Mouse (Mus musculus) kidney, adult 2 months (tissue): ENCODE results near the gene Cd33.

Source experiments
- CTCF ChIP-seq: fragments of 200-500 bp; conservative IDR thresholded peaks from 2 replicates; pipeline ENCODE4 v1.5.1; 2011; ENCODE audit warnings: low read depth, mild to moderate bottlenecking, control low read depth, low read length, moderate library complexity, mixed read lengths; ENCODE audit not compliant: insufficient read depth, insufficient read length
- POLR2A ChIP-seq: fragments of 200-500 bp; IDR thresholded peaks from one replicate; pipeline ENCODE4 v1.6.1; 2011; ENCODE audit warnings: low read depth, low read length, control low read depth

DNA sequence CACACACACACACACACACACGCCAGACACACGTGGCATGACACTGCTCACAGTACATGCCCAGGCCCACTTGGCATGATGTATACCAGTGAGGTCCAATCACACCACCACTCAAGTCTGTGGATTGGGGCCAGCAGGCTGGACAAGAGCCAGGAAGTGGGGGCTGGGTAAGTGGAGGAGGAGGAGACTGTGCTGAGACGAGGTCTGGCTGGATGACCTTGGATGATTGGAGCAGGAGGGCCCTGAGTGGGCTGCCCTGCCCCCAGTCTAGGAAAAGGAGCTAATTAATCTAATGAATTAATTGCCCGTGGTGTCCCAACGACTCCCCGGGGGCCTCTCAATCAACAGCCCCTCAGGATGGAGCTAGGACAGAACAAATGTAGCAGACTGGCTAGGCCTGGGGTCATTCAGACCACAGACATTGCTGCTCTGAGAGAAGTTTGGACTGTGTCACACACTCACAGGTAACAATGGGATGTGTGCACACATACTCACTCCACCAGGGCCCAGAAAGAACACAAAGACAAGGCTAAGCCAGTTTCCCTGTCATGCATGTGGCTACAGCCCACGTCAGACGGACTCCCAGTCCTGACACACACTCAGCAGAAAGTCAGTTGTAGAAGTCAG is 62.0 kb downstream of the Cd33 start:
- TF ChIP-seq CTCF (no peak), POLR2A (no peak)
